Mouse (Mus musculus): ENCODE results near the gene Actr3.
A peak's percentile ranks its signal among the peaks of the same experiment; 100 is the strongest.
"Not testable (repeated sequence)": the region's sequence is repeated elsewhere in the genome, so short reads cannot be mapped to it uniquely, and the experiment has no call there.

Actr3 gene

DNA sequence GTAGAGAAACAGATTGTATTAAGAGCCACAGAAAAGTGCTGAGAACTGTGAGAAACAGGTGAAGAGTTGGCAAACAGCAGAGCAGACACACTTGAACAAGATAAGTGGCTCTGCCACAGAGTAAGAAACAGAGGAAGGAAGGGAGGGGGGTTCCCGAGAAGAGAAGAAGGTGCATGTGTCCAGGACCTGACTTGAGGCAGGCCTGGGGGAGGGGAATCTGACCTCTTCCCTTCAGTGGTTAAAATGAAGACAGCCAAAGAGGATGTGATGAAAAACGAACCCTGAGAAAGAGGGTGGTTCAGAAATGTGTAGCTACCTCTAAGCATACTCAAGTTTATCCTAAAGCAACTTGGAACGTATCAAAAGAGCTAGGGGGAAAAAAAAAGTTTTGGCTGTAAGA lies 2.4 kb upstream of the Actr3 start:
- DNase-seq = no peak

DNA sequence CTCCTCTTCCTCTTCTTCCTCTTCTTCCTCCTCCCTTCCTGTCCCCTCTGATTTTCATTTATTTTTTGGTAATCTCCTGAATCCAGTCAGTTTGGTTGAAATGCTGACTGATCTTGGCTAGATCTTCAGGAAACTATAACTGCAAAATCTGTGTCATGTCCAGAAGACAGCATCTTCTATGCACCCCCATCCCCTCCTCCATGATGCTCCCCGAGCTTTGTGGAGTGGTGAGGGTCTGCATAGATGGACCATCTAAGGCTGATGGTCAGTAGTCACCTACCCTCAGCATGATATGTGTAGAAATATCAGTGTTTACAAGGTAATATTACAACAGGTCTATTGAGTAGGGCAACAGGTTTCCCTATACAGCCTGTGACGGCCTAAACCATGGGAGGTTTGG lies 1.6 kb upstream of the Actr3 start:
- no peak for DNase-seq

DNA sequence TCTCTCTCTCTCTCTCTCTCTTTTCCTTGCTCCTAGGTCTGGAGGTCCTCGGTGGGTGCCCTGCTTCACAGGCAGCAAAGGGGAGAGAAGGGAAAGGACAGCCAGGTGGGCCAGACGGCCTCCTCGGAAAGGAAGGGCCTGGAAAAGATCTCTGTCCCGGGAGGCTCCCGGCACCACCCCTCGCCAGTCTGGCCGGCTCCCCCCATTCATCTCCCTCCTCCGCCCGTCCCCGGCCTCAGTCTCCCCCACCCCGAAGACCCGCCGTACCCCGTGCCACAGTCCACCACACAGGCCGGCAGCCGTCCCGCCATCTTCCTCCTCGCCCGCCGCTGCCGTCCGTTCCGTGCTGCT lies 534 bp downstream of the Actr3 start:
- DNase-seq = no peak

DNA sequence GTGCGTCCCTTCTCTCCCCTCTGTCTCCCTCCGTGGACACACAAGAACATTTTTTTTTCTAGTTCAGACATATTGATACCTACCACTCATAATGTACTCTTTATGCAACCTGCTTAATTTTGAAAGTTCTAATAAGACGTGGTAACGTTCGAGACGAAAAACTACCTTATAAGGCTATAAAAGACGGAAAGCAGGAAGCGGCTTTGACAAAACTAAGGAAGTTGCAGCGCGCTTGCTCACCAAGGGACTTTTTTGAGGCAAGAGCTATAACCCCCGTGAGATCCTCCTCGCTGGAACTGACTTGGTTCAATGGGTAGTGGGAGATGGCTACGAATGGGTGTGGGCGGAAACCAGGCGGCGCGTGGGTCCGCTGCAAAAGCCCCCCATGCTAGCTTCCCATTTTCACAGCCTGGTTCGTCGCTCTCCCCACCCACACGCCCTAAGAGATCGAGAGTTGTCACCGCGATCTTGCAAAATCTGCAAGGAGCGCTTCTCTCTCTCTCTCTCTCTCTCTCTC lies 984 bp downstream of the Actr3 start:
- peak; percentile 37 for DNase-seq

DNA sequence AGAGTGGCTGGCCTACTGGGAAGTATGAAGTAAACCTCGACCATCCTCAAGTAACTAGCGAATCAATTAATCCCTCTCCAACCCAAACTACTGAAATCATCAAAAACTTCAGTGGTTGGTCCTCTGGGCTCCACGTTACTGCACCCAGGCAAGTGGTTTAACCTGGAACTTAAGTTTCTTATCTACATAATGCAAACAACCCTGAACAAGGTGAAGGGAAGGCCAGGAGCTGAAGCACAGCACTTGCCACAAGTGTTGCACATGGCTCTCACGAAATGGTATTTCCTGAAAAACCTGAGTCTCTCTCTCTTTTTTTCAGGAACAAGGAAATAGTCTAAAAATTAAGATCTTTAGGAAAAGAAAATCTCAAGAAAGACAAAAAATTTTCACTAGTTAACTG lies 4.2 kb downstream of the Actr3 start:
- no peak for DNase-seq

DNA sequence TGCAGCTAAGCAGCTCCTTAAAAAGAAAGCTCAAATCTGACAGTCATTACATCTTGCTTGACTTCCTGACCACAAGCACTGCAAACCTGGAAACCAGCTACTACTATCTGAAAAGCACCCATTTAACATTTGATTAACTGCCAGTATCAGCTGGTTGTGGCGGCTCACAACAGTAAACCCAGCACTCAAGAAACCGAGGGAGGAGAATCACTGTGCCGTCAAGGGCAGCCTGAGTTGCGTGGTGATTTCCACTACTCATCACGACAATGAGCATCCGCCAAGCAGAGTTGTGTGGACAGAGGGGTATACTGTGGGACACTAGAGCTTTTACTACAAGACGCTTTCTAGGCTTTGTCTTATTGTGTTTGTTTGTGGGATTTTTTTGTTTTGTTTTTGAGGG lies 4.8 kb downstream of the Actr3 start:
- no peak for DNase-seq

DNA sequence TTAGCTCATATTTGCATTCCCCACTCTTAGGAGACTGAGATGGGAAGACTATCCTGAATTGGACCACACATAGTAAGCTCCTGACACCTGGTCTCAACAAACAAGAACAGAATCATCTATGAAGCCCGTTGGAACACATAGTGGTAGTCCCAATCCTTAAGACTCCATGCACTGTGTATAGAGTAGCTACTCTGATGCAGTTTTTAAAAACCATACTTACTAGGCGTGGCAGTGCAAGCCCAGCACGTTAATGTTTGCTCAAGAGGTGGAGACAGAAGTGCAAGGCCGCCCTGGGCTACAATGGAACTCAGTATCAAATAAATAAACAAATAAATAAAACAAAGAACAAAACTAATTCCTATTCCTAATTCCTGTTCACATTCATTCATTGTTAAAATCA lies 5.5 kb downstream of the Actr3 start:
- DNase-seq = no peak

DNA sequence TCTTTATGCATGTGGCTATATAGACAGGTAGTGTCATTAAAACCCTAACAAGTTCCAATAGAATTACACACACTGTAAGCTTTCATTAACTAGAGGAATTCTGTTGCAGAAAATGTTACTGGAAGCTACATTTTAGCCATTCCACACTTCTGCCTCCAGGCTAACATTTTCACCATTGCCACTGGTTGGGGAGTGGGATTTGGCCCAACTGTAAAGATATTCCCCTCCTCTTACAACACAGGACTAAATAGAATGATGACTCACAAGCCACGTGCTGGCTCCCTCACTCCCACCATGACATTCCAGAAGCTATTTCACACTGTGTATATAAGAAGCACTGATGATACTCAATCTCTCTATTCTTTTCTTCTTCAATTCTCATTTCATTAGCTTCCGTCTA lies 7.2 kb downstream of the Actr3 start:
- no peak for DNase-seq

DNA sequence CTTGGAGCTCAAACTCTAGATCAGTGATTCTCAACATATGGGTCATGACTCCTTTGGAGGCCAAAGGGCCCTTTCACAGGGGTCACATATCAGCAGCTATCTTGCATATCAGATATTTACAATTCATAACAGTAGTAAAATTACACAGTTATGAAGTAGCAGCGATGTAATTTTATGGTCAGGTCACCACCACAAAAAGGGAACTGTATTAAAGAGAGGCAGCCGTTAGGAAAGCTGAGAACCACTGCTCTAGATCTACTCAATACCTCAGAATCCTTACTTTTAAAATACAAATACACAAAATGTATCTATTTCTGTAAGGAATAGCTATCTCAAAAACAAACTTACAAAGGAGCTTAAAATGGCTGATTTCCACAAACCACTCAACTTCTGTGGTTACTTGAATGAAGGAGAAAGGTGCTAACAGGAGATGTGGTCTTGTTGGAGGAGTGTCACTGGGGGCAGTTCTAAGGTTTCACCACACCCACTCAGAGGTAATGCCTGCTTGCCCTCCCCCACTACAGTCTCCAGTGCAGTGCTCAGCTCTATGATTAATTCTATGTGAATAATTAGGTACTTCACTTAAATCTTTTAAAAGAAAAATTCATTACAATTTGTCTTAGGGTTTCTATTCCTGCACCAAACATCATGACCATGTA lies 9.0 kb downstream of the Actr3 start:
- DNase-seq = no peak

DNA sequence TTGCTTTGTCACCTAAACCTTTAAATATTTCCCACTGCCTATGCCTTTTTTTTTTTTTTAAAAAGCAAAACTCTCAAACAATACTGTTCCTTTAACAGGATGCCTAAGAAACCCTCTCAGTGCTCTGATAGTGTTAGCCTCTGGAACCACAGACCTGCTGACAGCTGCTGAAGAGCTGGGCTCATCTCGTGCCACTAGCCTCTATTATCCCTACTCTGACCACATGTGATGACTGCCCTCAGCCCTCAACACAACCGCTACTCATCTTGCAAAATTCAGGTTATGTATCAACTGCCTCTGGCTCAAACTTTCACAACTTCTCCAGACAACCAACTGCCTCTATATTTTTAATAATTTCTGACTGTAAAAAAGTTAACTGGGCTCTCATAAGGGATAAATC lies 15.6 kb downstream of the Actr3 start:
- no peak for DNase-seq

DNA sequence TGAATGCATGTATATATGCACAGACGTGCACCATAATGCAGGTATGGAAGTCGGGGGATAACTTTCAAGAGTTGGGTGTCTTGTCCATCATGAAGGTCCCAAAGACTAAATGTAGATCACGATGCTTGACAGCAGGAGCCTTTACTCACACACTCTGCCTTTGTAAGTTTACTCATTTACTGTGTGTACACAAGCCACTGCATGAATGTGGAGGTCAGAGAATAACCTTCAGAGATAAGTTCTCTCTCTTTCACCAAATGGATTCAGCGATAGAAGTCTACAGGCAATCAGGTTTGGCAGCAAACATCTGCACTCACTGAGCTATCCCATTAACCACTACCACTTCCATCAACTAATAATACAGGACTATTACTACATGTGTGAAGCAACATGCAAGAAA lies 16.8 kb downstream of the Actr3 start:
- no peak for DNase-seq

DNA sequence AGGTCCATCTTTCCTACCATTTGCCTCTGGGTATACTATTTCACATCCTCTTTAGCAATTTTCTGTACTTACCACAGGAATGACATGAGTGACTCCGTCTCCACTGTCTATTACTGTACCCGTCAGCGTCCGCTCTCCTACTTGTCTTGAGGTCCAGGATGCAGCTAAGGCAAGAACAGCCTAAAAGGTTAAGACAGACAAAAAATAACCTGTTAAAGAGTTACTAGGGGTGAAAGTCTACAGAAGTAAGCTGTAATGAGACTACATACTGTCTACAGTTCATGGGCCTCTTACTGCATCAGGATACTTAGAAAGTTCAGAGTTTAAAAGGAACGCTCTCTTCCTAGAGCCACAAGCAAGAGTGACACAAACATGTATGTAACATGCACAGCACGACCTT lies 28.3 kb downstream of the Actr3 start:
- DNase-seq = no peak

DNA sequence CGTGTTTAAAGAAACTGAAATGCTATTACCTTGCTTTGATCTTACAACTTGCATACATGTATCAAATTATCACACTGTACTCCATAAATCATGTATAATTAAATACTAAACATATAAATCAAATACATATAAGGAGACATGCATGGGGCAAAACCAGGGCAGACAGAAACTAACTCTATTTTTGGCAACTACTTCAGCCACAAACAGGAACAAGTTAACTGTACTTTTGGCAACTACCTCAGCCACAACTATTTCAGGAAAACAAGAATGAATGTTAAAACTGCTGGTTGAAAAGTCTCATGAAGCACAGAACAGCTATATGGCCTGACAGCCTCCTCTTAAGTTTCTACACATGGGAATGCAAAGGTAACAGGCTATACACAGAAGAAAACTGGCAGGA lies 40.1 kb downstream of the Actr3 start:
- no peak for DNase-seq

DNA sequence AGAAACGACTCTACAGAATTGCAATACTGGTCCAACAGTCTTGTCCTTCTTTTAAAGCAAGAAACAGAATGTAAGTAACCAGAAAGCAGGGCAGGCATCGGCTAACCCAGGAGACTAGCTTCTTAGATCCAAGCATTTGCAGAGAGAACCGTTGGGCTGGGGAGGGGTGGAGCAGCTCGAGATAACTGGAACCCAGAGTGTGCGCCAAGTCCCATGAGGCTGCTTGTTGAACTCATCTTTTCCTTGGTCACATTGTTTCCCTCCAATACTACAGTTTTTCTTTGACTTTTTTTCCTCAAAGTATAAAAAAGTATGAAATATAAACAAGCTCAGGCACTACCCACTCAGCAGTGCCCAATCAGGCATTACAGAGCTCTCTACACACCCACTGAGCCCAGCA lies 42.2 kb downstream of the Actr3 start:
- DNase-seq = not testable (repeated sequence)

DNA sequence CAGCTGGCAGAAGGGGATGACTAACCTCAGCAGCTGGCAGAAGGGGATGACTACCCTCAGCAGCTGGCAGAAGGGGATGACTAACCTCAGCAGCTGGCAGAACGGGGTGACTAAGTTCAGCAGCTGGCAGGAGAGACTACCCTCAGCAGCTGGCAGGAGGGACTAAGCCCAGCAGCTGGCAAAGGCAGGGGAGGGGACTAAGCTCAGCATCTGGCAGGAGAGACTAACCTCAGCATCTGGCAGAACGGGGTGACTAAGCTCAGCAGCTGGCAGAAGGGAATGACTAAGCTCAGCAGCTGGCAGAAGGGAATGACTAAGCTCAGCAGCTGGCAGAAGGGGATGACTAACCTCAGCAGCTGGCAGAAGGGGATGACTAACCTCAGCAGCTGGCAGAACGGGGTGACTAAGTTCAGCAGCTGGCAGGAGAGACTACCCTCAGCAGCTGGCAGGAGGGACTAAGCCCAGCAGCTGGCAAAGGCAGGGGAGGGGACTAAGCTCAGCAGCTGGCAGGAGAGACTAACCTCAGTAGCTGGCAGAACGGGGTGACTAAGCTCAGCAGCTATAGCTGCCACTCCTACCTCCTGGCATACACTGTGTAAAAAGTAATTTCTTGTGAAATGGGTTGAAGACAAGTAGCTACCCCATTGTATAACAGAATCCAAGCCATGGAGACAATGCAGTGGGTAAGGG lies 45.3 kb downstream of the Actr3 start:
- not testable (repeated sequence) for DNase-seq

DNA sequence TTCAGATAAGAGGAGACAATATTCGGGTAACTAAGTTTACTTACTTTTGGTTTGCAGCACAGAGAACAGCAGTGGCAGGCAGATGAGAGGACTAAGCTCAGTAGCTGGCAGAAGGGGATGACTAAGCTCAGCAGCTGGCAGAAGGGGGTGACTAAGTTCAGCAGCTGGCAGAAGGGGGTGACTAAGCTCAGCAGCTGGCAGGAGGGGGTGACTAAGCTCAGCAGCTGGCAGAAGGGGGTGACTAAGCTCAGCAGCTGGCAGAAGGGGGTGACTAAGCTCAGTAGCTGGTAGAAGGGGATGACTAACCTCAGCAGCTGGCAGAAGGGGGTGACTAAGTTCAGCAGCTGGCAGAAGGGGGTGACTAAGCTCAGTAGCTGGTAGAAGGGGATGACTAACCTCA lies 45.9 kb downstream of the Actr3 start:
- not testable (repeated sequence) for DNase-seq

DNA sequence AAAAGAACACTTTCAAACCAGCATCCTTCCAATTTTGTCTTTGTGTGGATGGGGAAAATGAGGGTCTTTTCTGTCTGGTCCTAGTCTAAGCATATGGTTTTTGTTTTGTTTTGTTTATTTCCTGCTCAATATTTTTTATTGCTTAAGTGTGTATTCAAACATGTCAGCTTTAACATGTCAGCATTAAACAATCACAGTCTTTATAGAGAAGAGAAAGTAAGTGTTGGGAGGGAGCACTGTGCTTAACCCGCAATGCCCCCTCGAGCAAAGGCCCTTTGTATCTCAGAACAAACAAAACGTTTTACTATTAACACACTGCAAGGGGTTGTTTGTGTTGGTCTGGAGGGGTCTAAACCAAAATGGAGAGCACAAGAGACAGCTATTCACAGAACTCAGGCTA lies 47.2 kb downstream of the Actr3 start:
- no peak for DNase-seq

DNA sequence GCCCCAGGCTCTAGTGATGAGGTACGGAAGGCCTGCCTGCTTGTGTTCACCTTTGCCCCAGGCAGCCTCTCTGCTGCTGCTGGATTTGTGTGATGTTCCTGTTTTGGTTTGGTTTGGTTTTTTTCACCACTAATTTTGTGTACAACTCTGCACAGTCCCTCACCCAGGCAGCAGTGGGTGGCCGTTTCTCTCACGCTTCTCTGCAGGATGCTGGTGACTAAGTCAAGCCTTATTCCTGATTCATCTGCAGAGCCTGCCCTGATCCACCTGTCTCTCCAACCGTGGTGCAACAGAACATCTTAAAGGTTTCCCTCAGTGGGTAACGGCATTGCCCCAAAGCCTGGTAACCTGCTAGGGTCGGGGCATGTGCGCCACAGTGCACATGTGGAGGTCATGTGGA lies 49.3 kb downstream of the Actr3 start:
- no peak for DNase-seq

DNA sequence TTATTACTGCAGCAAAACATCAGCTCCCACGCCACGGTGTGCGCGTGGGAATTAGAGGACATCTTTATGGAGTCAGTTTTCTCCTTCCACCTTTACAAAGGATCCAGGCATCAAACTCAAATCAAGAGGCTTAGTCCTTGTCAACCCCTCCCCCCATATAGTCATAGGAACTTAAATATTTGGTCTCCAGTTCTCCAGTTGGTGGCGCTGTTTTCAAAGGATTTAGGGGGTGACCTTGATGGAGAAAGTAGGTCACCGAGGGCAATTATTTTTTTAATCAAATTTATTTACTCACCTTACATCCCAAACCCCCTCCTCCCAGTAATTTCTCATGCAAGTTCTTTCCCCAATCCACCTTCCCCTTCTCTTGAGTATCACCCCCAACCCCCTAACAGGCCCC lies 52.9 kb downstream of the Actr3 start:
- no peak for DNase-seq

DNA sequence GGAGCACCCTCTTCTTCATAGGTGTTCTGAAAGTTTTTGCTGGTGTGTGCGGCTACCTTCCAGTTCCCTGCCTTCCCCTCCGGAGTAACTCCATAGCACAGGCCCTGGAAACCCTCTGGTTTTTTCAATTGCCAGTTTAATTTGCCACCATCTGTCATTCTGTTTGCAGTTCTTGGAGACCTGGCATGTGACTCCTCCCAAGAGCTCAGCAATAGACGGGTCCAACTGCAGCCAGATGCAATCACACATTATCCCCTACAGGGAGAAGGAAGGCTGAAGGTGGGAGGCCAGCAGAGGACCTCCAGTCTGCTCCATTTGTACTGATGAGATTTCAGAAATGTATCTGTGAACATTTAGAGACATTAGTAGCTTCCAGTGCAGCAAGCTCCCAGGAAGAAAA lies 56.6 kb downstream of the Actr3 start:
- DNase-seq = peak; percentile 12

DNA sequence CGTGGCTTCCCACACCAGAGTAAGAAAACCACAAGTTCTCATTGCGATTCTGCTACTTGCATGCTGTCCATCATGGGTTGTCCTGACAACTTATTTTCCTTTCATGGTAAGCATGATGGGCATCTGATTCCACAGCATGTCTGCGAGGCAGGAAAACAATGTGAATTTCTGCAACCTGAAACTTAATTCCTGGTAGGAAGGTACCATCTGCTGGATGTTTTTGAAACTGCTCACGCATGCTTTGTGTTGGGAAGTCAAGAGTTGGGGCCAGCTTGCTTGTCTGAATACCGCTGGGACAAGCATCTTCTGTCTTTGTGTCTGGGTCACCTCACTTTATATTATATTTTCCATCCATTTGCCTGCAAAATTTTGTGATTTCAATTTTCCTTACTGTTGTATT lies 62.7 kb downstream of the Actr3 start:
- DNase-seq = no peak

DNA sequence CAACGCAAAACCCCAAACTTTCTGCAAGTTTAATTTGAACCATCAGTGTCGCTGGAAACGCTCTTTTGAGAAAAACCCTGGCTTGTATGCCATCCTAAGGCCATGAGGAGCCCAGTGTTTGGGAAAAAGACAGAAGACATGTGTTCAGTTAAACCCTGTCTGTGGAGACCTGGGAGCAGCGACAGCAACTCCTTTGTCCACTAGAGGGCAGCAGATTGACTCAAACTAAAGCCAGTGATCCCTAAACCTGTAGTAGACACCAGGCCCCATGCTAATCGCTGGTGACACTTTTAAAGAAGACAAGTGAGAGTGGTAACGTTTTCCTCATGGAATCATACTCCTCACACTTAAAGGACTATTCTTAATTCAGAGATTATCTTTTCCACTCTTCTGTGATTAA lies 64.7 kb downstream of the Actr3 start:
- DNase-seq = peak; percentile 41

DNA sequence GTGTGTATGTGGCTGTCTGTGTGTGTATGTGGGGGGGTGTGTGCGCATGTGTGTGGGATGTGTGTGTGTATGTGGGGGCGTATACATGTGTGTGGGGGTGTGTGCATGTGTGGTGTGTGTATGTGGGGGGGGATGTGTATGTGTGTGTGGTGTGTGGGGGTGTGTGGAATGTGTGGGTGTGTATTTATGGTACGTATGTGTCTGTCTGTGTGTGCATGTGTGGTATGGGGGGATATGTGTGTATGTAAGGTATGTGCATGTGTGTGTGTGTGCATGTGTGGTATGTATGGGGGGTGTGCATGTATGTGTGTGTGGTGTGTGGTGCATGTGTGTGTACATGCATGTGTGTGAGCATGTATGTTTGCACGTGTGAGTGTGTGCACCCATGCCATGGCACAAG lies 70.0 kb downstream of the Actr3 start:
- DNase-seq = no peak

DNA sequence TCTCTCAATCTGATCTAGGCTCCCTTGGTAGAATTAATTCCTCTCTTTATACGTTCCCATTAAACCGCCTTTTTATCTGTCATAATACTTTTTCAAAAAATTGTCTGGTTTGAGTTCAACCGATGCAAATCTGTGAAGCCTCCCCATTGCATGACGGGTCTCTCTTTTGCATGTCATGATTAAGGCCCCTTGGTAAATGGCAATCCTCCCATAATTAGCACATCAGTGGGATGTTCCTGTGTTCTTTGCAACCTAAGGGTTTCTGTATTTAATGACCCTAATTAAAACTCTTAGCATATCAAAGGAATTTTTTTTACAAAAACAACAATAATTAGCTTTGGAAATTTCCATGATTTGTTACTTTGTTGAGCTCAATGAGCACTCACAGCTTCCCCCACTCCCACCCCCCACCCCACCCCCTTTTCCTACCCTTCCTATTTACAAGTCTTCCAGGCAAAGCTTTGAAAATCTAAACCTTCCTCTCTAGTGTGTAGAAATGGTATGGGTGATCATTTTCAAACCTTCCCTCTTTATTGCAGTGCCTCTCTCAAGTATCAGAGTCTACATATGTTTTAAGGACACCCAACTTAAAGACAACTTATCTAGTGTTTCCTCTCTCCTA lies 84.0 kb downstream of the Actr3 start:
- no peak for DNase-seq

DNA sequence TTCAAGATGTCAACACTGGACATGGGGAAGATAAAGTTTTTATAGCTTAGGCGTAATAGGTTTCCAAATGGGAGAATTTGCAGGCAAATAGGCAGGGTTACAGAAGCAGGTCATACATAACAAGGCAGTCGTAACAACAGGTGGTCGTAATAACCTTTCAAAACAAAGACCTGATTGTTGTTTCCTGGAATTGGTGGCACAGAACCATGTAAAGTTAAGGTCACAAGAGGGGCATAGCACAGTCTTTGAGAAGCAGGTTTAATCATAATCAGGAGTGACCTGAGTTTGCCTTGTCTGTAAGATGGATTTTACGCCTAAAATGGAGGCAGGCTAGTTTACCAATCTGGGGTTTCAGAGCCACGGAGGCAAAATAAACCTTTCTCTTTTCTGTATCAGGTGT lies 84.7 kb downstream of the Actr3 start:
- DNase-seq = no peak

Measured in cerebellum, adult 11 months (tissue).